Mouse (Mus musculus) bone marrow macrophage, adult 2 months (primary cell): ENCODE results near the gene Pax8. TPM values are rescaled to one million over a fixed set of nuclear protein-coding genes. Genes with fewer than 3 reads are reported as not detected.

Experiments
- H3K27ac ChIP-seq: 2 replicates; pipeline ENCODE4 v1.5.1; 2012; ENCODE audit warnings: low read depth, low read length; ENCODE audit not compliant: insufficient read depth
- H3K4me1 ChIP-seq: 2 replicates; pipeline ENCODE4 v1.6.1; 2012; ENCODE audit warnings: low read length; ENCODE audit not compliant: control insufficient read depth, insufficient read depth
- H3K4me3 ChIP-seq: 2 replicates; pipeline ENCODE4 v1.5.1; 2012; ENCODE audit warnings: mild to moderate bottlenecking, low read length, moderate library complexity; ENCODE audit not compliant: insufficient read depth
- CTCF ChIP-seq: IDR thresholded peaks from 2 replicates; pipeline ENCODE4 v1.5.1; 2012; ENCODE audit warnings: low read depth, mild to moderate bottlenecking, low read length, moderate library complexity
- POLR2A ChIP-seq: IDR thresholded peaks from 2 replicates; pipeline ENCODE4 v1.6.1; 2012; ENCODE audit warnings: mild to moderate bottlenecking, low read depth, low read length, borderline replicate concordance
- polyA plus RNA-seq: library from polyadenylated mRNA; stranded (reverse); fragments of >200 nt; gene quantifications from 2 replicates; pipeline ENCODE4 v1.2.4, GENCODE M21; 2012; ENCODE audit not compliant: missing spikeins, insufficient read depth, insufficient read length

Pax8 gene
- polyA plus RNA-seq, 1 experiment: not detected

DNA sequence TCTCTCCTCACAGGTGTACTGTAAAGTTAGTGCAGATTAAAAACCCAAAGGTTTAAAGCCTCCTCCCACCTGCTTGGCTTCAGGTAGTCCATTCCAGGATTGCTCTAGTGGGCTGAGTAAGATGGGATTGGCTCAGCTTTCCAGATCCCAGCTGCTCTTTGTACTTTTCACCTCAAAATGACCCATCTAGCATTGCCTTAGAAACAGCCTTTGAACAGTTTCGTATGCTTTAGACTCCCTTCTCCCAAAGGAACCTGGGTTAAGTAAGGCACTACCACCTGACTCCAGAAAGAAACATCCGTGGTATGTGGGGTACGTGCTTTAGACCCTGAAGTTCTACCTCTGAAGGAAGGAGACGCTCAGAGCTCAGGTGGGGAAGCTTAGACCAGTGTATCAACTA lies 6.3 kb downstream of the Pax8 start:
- Histone ChIP-seq H3K4me1 (no peaks in the 10 kb centered on the region), H3K4me3 (no peak overlapping the region), H3K27ac (no peak overlapping the region)
- TF ChIP-seq POLR2A: no peak
- TF ChIP-seq CTCF: no peak

DNA sequence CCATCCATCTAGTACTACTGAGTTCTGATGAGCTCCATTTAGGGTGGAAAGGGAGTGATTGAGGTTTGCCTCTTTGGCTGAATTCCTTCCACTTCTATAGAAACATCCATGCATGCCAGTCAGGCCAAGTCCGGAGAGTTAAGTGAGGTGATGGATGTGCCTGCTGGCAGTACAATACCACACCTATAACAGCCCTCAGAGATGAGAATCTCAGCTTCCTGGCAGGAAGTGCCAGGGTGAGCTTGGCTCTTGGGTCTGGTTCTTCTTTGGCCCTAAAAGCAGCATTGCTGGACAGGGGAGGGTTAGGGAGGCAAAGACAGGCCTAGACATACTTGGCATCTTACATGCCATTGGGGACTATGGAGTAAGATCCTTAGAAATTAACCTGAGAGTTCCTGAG lies 7.0 kb downstream of the Pax8 start:
- H3K4me1 ChIP-seq: no peaks in the 10 kb centered on the region
- H3K4me3 ChIP-seq: no peak overlapping the region
- no peak overlapping the region for H3K27ac ChIP-seq
- TF ChIP-seq CTCF (no peak), POLR2A (no peak)

DNA sequence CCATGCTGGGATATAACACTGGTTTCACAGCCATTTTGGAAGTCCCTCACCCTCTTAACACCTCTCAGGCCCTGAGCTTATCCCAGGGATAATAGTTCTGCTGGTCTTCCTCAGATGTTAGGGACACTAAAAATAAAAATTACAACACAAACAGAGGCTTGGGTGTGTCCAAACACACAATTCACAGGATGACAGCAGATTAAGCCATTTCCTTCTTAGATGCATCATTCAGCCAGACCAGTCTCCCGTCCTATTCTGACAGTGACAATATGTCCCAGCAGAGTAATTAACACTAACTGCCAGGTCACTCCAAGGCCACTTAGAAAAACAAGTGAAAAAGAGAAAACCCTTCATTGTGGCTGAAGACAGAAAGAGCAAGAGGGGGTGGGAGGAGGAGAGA lies 8.2 kb downstream of the Pax8 start:
- no peak for TF ChIP-seq CTCF
- no peak for TF ChIP-seq POLR2A
- Histone ChIP-seq H3K4me1 (no peaks in the 10 kb centered on the region), H3K4me3 (no peak overlapping the region), H3K27ac (no peak overlapping the region)

DNA sequence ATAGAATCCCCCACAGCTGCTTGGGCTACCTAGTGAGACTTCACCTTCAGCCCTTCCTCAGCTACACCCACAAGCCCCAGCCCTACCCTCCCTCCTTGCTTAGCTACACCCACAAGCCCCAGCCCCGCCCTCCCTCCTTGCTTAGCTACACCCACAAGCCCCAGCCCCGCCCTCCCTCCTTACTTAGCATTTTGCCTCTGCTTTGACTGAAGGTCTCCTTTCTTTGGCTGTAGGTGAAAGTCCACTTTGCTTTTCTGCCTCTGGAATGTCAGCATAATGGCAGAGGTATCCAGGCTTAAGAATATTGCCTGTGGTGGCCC lies 14.6 kb downstream of the Pax8 start:
- Histone ChIP-seq H3K27ac (no peak overlapping the region), H3K4me3 (no peak overlapping the region), H3K4me1 (0 out of 2 replicates have a peak, but pooled peaks cover 3% of the 10 kb centered on the region)
- no peak for TF ChIP-seq CTCF
- no peak for TF ChIP-seq POLR2A

DNA sequence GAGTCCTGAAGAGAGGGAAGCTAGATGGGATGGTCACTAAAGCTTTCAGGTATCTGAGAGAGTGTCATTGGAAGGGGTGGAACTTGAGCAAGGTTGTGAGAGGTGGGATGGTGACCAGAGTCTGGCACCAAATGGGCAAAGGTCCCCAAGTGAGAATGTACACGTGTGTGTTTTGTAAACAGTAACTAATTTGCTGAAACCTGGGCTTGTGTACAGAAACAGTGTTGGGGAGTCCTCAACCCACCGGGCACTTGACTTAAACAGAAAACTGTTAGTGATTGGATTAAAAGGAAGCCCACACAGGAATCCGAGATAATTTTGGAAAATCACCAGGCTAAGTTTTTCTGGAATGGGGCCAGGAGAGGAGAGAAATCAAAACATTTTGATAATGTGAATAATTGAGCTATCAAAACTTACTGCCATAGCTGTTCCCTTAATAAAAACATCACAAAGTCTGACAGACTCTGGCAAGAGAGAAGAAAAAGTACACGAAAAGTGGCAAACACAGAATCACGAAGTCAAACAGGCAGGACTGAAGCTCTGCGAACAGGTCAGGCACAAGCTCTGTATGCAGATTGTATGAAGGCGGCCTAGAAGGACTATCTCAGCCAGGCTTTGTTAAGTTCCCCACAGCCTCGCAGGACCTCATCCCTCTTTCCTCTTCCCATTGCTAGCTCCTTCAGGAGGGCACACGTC lies 15.1 kb downstream of the Pax8 start:
- Histone ChIP-seq H3K4me1 (0 out of 2 replicates have a peak, but pooled peaks cover 3% of the 10 kb centered on the region), H3K27ac (no peak overlapping the region)

DNA sequence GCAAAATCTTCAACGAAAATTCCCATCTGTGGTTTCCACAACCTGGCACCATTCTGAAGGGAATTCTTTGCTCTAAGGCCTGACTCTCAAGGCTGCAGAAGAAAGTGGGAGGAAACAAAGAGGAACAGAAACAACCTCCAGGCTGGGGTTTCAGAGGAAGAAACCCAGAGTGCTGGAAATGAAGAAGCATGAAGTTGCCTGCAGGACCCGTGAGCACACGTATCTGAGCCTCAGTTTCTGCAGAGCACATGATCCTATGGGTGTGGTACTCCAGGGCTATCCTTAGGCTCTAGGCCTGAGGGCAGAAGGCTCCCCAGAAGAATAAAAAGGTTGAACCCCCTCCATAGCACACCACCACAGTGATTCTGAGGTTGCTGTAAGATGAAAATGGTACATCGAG lies 18.6 kb downstream of the Pax8 start:
- H3K27ac ChIP-seq: no peak overlapping the region
- no peak overlapping the region for H3K4me3 ChIP-seq
- TF ChIP-seq CTCF (no peak), POLR2A (no peak)
- H3K4me1 ChIP-seq: 0 out of 2 replicates have a peak, but pooled peaks cover 3% of the 10 kb centered on the region

More for the DNA sequence above, 15.1 kb downstream of the Pax8 start:
- TF ChIP-seq POLR2A (no peak), CTCF (no peak)
- H3K4me3 ChIP-seq: no peak overlapping the region

DNA sequence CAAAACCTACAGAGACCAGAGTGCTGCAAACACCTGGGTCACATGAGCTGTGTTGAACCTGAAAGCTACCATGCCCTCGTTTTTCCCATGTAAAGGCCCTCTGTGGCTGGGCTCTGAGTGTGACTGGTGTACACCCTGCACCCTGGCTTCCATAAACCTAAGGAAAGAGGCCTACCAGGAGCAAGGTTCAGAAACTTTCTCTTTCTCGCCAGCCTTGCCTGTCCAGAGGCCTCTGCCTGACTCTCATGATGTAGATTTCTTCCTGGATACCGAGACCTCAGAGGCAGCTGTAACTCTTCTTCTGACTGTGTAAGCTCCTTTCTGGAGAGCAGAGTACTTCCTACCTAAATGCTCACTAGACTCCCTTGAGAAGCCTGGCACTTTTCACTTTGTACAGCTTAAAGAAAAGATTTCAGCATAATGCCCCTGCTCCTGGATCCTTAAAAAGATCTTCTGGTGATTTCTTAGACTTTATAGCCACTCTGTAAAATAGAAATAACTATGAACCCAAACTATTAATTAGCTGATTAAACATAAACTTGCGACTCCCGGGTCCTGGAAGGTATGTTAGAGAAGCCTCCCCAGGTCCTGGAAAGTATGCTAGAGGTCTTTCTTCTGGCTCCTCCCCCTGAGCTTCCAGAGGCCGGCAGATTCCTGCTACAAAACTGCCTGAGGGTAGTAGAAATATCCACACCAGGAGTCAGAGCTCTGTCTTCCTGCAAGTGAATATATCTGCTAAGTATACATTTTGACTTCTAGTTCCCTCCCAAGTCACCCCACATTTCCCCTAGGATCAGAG lies 20.1 kb downstream of the Pax8 start:
- no peak overlapping the region for H3K27ac ChIP-seq
- TF ChIP-seq POLR2A (no peak), CTCF (no peak)
- no peak overlapping the region for H3K4me3 ChIP-seq

DNA sequence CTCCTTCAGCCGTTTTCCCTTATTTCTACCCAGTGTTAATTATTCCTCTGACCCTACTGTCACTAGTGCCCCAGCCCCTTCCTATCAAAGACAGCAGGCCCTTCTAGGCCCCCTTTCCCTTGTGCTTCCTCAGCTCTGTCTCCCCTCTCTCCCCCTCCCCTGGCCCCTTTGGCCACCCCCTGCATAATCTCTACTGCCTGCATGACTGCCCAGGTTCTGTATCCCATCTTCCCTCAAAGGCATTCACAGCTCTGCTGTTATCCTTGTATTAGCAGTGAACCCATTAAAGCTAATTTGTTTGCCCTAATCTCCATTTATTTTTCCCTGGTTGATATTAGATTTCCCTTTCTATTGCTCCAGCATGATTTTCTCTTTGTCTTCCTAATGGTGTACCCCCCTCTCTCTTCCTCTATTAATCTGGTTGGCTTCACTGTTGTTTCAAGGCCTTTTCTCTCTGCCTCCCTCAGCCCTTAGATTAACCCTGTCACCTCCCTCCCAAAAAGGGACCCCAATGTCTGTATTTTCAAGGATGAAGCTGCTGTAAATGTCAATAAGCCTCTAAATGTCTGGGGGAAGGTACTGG lies 20.9 kb downstream of the Pax8 start:
- Histone ChIP-seq H3K4me3 (no peak overlapping the region), H3K4me1 (0 out of 2 replicates have a peak, but pooled peaks cover 3% of the 10 kb centered on the region), H3K27ac (no peak overlapping the region)
- TF ChIP-seq CTCF (no peak), POLR2A (no peak)

More for the DNA sequence above, 20.1 kb downstream of the Pax8 start:
- H3K4me1 ChIP-seq: 0 out of 2 replicates have a peak, but pooled peaks cover 3% of the 10 kb centered on the region

DNA sequence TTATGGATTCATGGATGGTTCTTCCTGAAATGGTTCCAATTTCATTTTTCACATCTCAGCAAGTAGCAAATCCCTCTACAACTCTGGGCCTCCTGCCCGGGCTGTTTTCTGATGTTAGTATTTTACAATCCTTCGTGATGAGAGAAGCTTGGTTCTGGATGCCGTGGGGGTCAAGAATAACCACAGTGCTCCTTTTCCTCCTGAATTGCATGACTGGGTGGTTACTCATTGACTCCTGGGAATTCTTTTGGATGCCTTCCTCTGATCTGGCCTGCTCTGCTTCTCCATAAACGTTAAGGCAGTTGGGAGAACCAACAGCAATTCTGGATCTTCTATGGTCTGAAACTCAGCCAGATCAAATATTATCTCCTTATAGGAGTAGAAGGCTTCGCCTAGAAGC lies 22.2 kb downstream of the Pax8 start:
- Histone ChIP-seq H3K4me3 (no peak overlapping the region), H3K4me1 (0 out of 2 replicates have a peak, but pooled peaks cover 3% of the 10 kb centered on the region), H3K27ac (no peak overlapping the region)
- TF ChIP-seq CTCF: no peak
- no peak for TF ChIP-seq POLR2A

DNA sequence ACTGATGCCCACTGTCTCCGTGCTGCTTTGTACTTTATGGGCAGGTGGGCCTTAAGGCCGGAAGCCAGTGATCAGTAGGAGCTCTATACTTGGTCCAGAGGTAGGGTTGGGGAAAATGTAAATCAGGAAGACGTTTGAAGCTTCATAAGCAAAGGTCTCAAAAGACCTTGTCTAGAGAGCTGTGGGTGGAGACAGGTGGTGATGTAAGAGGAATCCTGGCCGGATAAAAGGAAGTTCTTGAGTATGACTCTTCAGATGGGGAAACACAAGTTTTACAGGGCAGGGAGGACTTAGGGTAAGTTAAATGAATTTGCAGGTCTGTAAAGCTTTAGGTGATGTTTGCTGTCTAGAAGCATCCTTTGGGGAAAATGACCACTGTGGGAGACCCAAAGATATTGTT lies 26.3 kb downstream of the Pax8 start:
- no peaks in the 10 kb centered on the region for H3K4me1 ChIP-seq
- no peak for TF ChIP-seq POLR2A
- no peak for TF ChIP-seq CTCF
- no peak overlapping the region for H3K4me3 ChIP-seq
- H3K27ac ChIP-seq: no peak overlapping the region
